9 mouse cellular contexts compared by ENCODE assay signal in the genomic region with DNA sequence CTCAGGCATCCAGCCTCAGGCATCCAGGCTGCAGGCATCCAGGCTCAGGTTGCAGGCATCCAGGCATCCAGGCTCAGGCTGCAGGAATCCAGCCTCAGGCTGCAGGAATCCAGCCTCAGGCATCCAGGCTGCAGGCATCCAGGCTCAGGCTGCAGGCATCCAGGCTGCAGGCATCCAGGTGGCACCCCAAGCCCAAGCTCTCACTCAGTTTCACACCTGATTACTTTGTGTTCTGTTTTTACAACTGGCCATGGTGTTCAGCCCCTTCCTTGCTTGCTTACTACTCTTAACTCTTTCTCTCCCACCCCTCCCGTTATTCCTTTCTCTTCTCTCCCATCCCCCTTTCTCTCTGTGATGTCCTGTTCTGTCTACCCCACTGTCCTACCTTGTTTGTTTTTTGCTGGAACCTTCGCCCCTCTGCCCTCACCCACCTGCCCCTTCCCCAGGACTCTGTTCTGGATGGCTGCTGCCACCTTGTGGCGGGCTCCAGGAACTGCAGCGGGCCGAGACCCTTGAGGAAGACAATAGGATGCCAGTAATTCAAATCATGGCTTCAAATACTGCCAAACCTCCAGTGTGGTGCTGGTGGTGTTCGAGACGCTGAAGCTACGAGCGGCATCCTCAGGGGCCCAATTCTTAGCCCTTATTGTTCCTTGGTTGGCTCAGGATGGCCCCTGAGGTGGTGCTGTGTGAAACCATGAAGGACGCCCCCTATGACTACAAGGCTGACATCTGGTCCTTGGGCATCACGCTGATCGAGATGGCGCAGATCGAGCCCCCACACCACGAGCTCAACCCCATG. TPM values are rescaled to one million over a fixed set of nuclear protein-coding genes. Genes with fewer than 3 reads are reported as not detected.
DNase-seq lines count a peak whose midpoint lies in the region; ATAC-seq and TF ChIP-seq lines count a peak whose summit lies in the region.
"Had no signal": no experiment of that assay in that cellular context is flagged by ENCODE, and none has a peak within 500 bp of the region (broad histone marks: within the 10 kb centered on the region; RNA-seq: fewer than 3 reads in every experiment).

No protein-coding gene starts in this region.

- peak; percentile 38; the same call in 1 of the 2 replicates for ATAC-seq in embryonic facial prominence, embryonic 14.5 days (ENCODE audit: low read depth)
- ATAC-seq in heart, embryonic 14.5 days (ENCODE audit: insufficient number of reproducible peaks, insufficient read depth, low FRiP score, low read depth), result no peak; the same call in 1 of the 2 replicates
- ATAC-seq in lung, embryonic 16.5 days (ENCODE audit: low read depth), result peak; percentile 27; the same call in 1 of the 2 replicates

- no peak overlapping the region for H3K27ac ChIP-seq in ES-Bruce4 (ENCODE audit: insufficient read depth, low read length)
- no peak overlapping the region for H3K27ac ChIP-seq in bone marrow, adult 2 months (ENCODE audit: control insufficient read depth, insufficient read depth, low read depth, low read length, poor library complexity)
- no peak overlapping the region for H3K27ac ChIP-seq in embryonic facial prominence, embryonic 14.5 days (replicated peaks; ENCODE audit: low read depth, low read length)
- no peak overlapping the region for H3K27ac ChIP-seq in heart, embryonic 14.5 days (replicated peaks in 1 of 2; ENCODE audit: control insufficient read depth in 1 of 2, insufficient read depth in 1 of 2, low read depth in 2 of 2, low read length in 2 of 2)
- no peak overlapping the region for H3K27ac ChIP-seq in lung, embryonic 16.5 days (ENCODE audit: low read length)
- H3K27ac ChIP-seq: liver, embryonic 15.5 days had no signal

- H3K4me3 ChIP-seq in ES-Bruce4 (ENCODE audit: low read depth, low read length), result no peak overlapping the region
- H3K4me3 ChIP-seq in bone marrow, adult 2 months (replicated peaks; ENCODE audit: control insufficient read depth, low read depth, low read length), result no peak overlapping the region
- H3K4me3 ChIP-seq in embryonic facial prominence, embryonic 14.5 days (ENCODE audit: low read depth, low read length), result no peak overlapping the region
- no peak overlapping the region for H3K4me3 ChIP-seq in heart, embryonic 14.5 days (ENCODE audit: control insufficient read depth in 1 of 2, insufficient read depth in 1 of 2, low read depth in 1 of 2, low read length in 2 of 2)
- no peak overlapping the region for H3K4me3 ChIP-seq in lung, embryonic 16.5 days (ENCODE audit: low read length)
- H3K4me3 ChIP-seq: liver, embryonic 15.5 days had no signal

- 40% methylated on average over 15 of the region's 15 CpGs for WGBS in bone marrow, adult 2 months
- 26% methylated on average over 15 of the region's 15 CpGs for WGBS in embryonic facial prominence, embryonic 14.5 days
- 29% methylated on average over 15 of the region's 15 CpGs for WGBS in heart, embryonic 14.5 days
- WGBS in lung, embryonic 16.5 days, result 29% methylated on average over 15 of the region's 15 CpGs

- H3K27me3 ChIP-seq in ES-Bruce4 (ENCODE audit: control insufficient read depth, insufficient read depth, low read length, poor library complexity, severe bottlenecking), result no peaks in the 10 kb centered on the region
- no peaks in the 10 kb centered on the region for H3K27me3 ChIP-seq in embryonic facial prominence, embryonic 14.5 days (replicated peaks; ENCODE audit: control insufficient read depth, insufficient read depth, low read length)
- H3K27me3 ChIP-seq in heart, embryonic 14.5 days (ENCODE audit: control insufficient read depth, insufficient read depth, low read length), result no peaks in the 10 kb centered on the region
- H3K27me3 ChIP-seq in lung, embryonic 16.5 days (ENCODE audit: control insufficient read depth, insufficient read depth, low read depth, low read length), result no peaks in the 10 kb centered on the region
- H3K27me3 ChIP-seq: liver, embryonic 15.5 days had no signal

- DNase-seq in embryonic facial prominence, embryonic 14.5 days (ENCODE audit: low spot score), result peak; percentile 61
- DNase-seq in kidney, postnatal 14 days, result peak; percentile 78
- peak; percentile 90 for DNase-seq in retina, embryonic 14.5 days (ENCODE audit: low spot score)
- DNase-seq in thymus, postnatal 4 days, result peak; percentile 95

- no peaks in the 10 kb centered on the region for H3K9me3 ChIP-seq in ES-Bruce4 (replicated peaks; ENCODE audit: control insufficient read depth, insufficient read depth, low read length, poor library complexity, severe bottlenecking)
- no peaks in the 10 kb centered on the region for H3K9me3 ChIP-seq in embryonic facial prominence, embryonic 14.5 days (ENCODE audit: control insufficient read depth, low read length)
- no peaks in the 10 kb centered on the region for H3K9me3 ChIP-seq in heart, embryonic 14.5 days (ENCODE audit: control insufficient read depth, low read length)
- no peaks in the 10 kb centered on the region for H3K9me3 ChIP-seq in lung, embryonic 16.5 days (ENCODE audit: control insufficient read depth, low read length)
- H3K9me3 ChIP-seq: liver, embryonic 15.5 days had no signal

- no peak overlapping the region for H3K4me2 ChIP-seq in embryonic facial prominence, embryonic 14.5 days (ENCODE audit: low read depth, low read length)
- no peak overlapping the region for H3K4me2 ChIP-seq in heart, embryonic 14.5 days (ENCODE audit: low read length)
- H3K4me2 ChIP-seq in lung, embryonic 16.5 days (ENCODE audit: low read depth, low read length), result no peak overlapping the region
- H3K4me2 ChIP-seq: liver, embryonic 15.5 days had no signal

- peak; percentile 93 for TF ChIP-seq CTCF in ES-Bruce4 (IDR thresholded peaks at IDR 0.05; ENCODE audit: low read depth, low read length)
- peak; percentile 88 for TF ChIP-seq CTCF in bone marrow, adult 2 months (IDR thresholded peaks at IDR 0.05; ENCODE audit: control insufficient read depth, insufficient read depth, low read length)

- H3K36me3 ChIP-seq in ES-Bruce4 (ENCODE audit: control insufficient read depth, insufficient read depth, low read length, poor library complexity, severe bottlenecking), result no peaks in the 10 kb centered on the region
- no peaks in the 10 kb centered on the region for H3K36me3 ChIP-seq in embryonic facial prominence, embryonic 14.5 days (ENCODE audit: control insufficient read depth, insufficient read depth, low read length)
- H3K36me3 ChIP-seq in heart, embryonic 14.5 days (ENCODE audit: control insufficient read depth, insufficient read depth, low read length), result no peaks in the 10 kb centered on the region
- H3K36me3 ChIP-seq in lung, embryonic 16.5 days (ENCODE audit: control insufficient read depth, insufficient read depth, low read length), result no peaks in the 10 kb centered on the region

- no peak overlapping the region for H3K9ac ChIP-seq in ES-Bruce4 (ENCODE audit: low read depth, poor library complexity, severe bottlenecking)
- peak overlapping the region; percentile 46 for H3K9ac ChIP-seq in embryonic facial prominence, embryonic 14.5 days (ENCODE audit: low read depth, low read length)
- peak overlapping the region; percentile 11; the same call in 1 of the 2 replicates for H3K9ac ChIP-seq in heart, embryonic 14.5 days (ENCODE audit: low read length)
- H3K9ac ChIP-seq in lung, embryonic 16.5 days (ENCODE audit: low read length), result peak overlapping the region; percentile 26; the same call in 1 of the 2 replicates
- H3K9ac ChIP-seq: liver, embryonic 15.5 days had no signal

- no peak for TF ChIP-seq EP300 in ES-Bruce4 (IDR thresholded peaks at IDR 0.05; ENCODE audit: insufficient read depth, low read depth, low read length)

- H3K4me1 ChIP-seq in ES-Bruce4 (ENCODE audit: control insufficient read depth, insufficient read depth, low read length), result no peaks in the 10 kb centered on the region
- H3K4me1 ChIP-seq in bone marrow, adult 2 months (ENCODE audit: control insufficient read depth, insufficient read depth, low read length), result peaks cover 3% of the 10 kb centered on the region
- peaks cover 6% of the 10 kb centered on the region for H3K4me1 ChIP-seq in embryonic facial prominence, embryonic 14.5 days (ENCODE audit: control insufficient read depth, insufficient read depth, low read length)
- no peaks in the 10 kb centered on the region; a peak in 1 of 4 replicates for H3K4me1 ChIP-seq in heart, embryonic 14.5 days (ENCODE audit: control insufficient read depth in 2 of 2, insufficient read depth in 2 of 2, low read length in 2 of 2)
- peaks cover 4% of the 10 kb centered on the region; the same call in 1 of the 2 replicates for H3K4me1 ChIP-seq in lung, embryonic 16.5 days (replicated peaks; ENCODE audit: control insufficient read depth, insufficient read depth, low read length)

- TF ChIP-seq POLR2A in ES-Bruce4 (IDR thresholded peaks at IDR 0.05; ENCODE audit: insufficient read depth, low read length), result no peak
- TF ChIP-seq POLR2A in bone marrow, adult 2 months (IDR thresholded peaks at IDR 0.05; ENCODE audit: borderline replicate concordance, control insufficient read depth, low read depth, low read length), result no peak

RNA-seq across cellular contexts. Expression of gene Fbxw11, which starts 54.2 kb away (rescaled TPM):
- polyA plus RNA-seq in ES-Bruce4 (2011; ENCODE audit: insufficient read depth, insufficient read length, low read depth, missing spikeins), result 59.6 and 65.0 TPM in 2 replicates
- polyA plus RNA-seq in bone marrow, adult 2 months (2011; ENCODE audit: insufficient read depth, insufficient read length, low replicate concordance, missing spikeins), result 9.4 and 12.8 TPM in 2 replicates
- polyA plus RNA-seq in embryonic facial prominence, embryonic 14.5 days (2014; fragmentation: Nextera tagmentation; extraction: Ambion mirVana), result 59.0 and 66.4 TPM in 2 replicates
- polyA plus RNA-seq in heart, embryonic 14.5 days (2014; fragmentation: Nextera tagmentation; extraction: Ambion mirVana), result 63.1 and 63.4 TPM in 2 replicates
- 74.1 and 80.5 TPM in 2 replicates for polyA plus RNA-seq in lung, embryonic 16.5 days (2015; fragmentation: Nextera tagmentation; extraction: Ambion mirVana)

RNA-seq across cellular contexts. Expression of gene Stk10, which starts 55.2 kb away (rescaled TPM):
- polyA plus RNA-seq in ES-Bruce4 (2011; ENCODE audit: insufficient read depth, insufficient read length, low read depth, missing spikeins), result 7.2 and 7.3 TPM in 2 replicates
- 17.6 and 23.9 TPM in 2 replicates for polyA plus RNA-seq in bone marrow, adult 2 months (2011; ENCODE audit: insufficient read depth, insufficient read length, low replicate concordance, missing spikeins)
- 2.8 and 2.9 TPM in 2 replicates for polyA plus RNA-seq in embryonic facial prominence, embryonic 14.5 days (2014; fragmentation: Nextera tagmentation; extraction: Ambion mirVana)
- 1.6 and 2.2 TPM in 2 replicates for polyA plus RNA-seq in heart, embryonic 14.5 days (2014; fragmentation: Nextera tagmentation; extraction: Ambion mirVana)
- 2.6 and 3.2 TPM in 2 replicates for polyA plus RNA-seq in lung, embryonic 16.5 days (2015; fragmentation: Nextera tagmentation; extraction: Ambion mirVana)

RNA-seq across cellular contexts. Expression of gene Efcab9, which starts 56.4 kb away (rescaled TPM):
- not detected in 2 replicates for polyA plus RNA-seq in ES-Bruce4 (2011; ENCODE audit: insufficient read depth, insufficient read length, low read depth, missing spikeins)
- not detected in 2 replicates for polyA plus RNA-seq in bone marrow, adult 2 months (2011; ENCODE audit: insufficient read depth, insufficient read length, low replicate concordance, missing spikeins)
- polyA plus RNA-seq in embryonic facial prominence, embryonic 14.5 days (2014; fragmentation: Nextera tagmentation; extraction: Ambion mirVana), result 0.31 TPM in 1 of 2 replicates, not detected in the other
- 0.35 TPM in 1 of 2 replicates, not detected in the other for polyA plus RNA-seq in heart, embryonic 14.5 days (2014; fragmentation: Nextera tagmentation; extraction: Ambion mirVana)
- 0.79 TPM in 1 of 2 replicates, not detected in the other for polyA plus RNA-seq in lung, embryonic 16.5 days (2015; fragmentation: Nextera tagmentation; extraction: Ambion mirVana)
